Mouse (Mus musculus) MEL (cell line): ENCODE results near the gene A430005L14Rik. TPM values are rescaled to one million over a fixed set of nuclear protein-coding genes. Genes with fewer than 3 reads are reported as not detected.

Experiments
- DNase-seq: peaks from one replicate; pipeline ENCODE4 v3.0.0; 2011; ENCODE audit warnings: low read depth, low spot score
- H3K27ac ChIP-seq: 2 replicates; pipeline ENCODE4 v1.5.1; 2012; ENCODE audit warnings: low read depth, mild to moderate bottlenecking, control low read depth, low read length, moderate library complexity; ENCODE audit not compliant: control insufficient read depth
- H3K27me3 ChIP-seq, 2 experiments: fragments of 150-350 bp in 1 of 2; sonication (generic) in 1 of 2; 2 replicates each; pipeline ENCODE4 v1.6.1; 2012; ENCODE audit warnings: low read length in 2 of 2, mild to moderate bottlenecking in 2 of 2, improper control_type of control experiment in 1 of 2, moderate library complexity in 1 of 2; ENCODE audit not compliant: insufficient read depth in 2 of 2, control insufficient read depth in 1 of 2
- H3K36me3 ChIP-seq, 2 experiments: 2 replicates each; pipeline ENCODE4 v1.6.1; 2012 to 2014; ENCODE audit warnings: low read length in 2 of 2, improper control_type of control experiment in 1 of 2, inconsistent platforms in 1 of 2, mild to moderate bottlenecking in 1 of 2; ENCODE audit not compliant: insufficient read depth in 2 of 2, control insufficient read depth in 1 of 2
- H3K4me1 ChIP-seq, 2 experiments: fragments of 150-350 bp in 1 of 2; sonication (generic) in 1 of 2; 2 replicates each; pipeline ENCODE4 v1.6.1; 2012; ENCODE audit warnings: low read length in 2 of 2, improper control_type of control experiment in 1 of 2, mild to moderate bottlenecking in 1 of 2; ENCODE audit not compliant: insufficient read depth in 2 of 2, control insufficient read depth in 1 of 2
- H3K4me3 ChIP-seq, 2 experiments: fragments of 150-350 bp in 1 of 2; sonication (generic) in 1 of 2; 2 replicates each; pipeline ENCODE4 v1.5.1; 2012; ENCODE audit warnings: low read depth in 2 of 2, low read length in 2 of 2, mild to moderate bottlenecking in 2 of 2, moderate library complexity in 2 of 2, control low read depth in 1 of 2, improper control_type of control experiment in 1 of 2; ENCODE audit not compliant: control insufficient read depth in 1 of 2, insufficient read depth in 1 of 2
- H3K79me2 ChIP-seq: 2 replicates; pipeline ENCODE4 v1.6.1; 2012; ENCODE audit warnings: mild to moderate bottlenecking, low read length, moderate library complexity; ENCODE audit not compliant: control insufficient read depth, poor library complexity, insufficient read depth
- H3K9ac ChIP-seq: 2 replicates; pipeline ENCODE4 v1.6.1; 2012; ENCODE audit warnings: low read depth, mild to moderate bottlenecking, control low read depth, low read length, moderate library complexity; ENCODE audit not compliant: control insufficient read depth, poor library complexity, severe bottlenecking
- H3K9me3 ChIP-seq: fragments of 150-350 bp; sonication (generic); replicated peaks from 2 replicates; pipeline ENCODE4 v1.6.1; 2012; ENCODE audit warnings: mild to moderate bottlenecking, low read length, improper control_type of control experiment, moderate library complexity; ENCODE audit not compliant: insufficient read depth
- E2F4 ChIP-seq: IDR thresholded peaks from 2 replicates; pipeline ENCODE4 v1.6.1; 2011; ENCODE audit warnings: low read depth, low read length, improper control_type of control experiment, borderline replicate concordance
- ELF1 ChIP-seq: IDR thresholded peaks from 2 replicates; pipeline ENCODE4 v1.6.1; 2014; ENCODE audit warnings: low read depth, mild to moderate bottlenecking, inconsistent platforms, low read length, improper control_type of control experiment, moderate library complexity
- GABPA ChIP-seq: IDR thresholded peaks from 2 replicates; pipeline ENCODE4 v1.6.1; 2012; ENCODE audit warnings: low read depth, mild to moderate bottlenecking, inconsistent platforms, low read length, improper control_type of control experiment, moderate library complexity
- GATA1 ChIP-seq: IDR thresholded peaks from 2 replicates; pipeline ENCODE4 v1.6.1; 2011; ENCODE audit warnings: low read depth, low read length, improper control_type of control experiment
- JUND ChIP-seq: IDR thresholded peaks from 2 replicates; pipeline ENCODE4 v1.6.1; 2011; ENCODE audit warnings: low read depth, mild to moderate bottlenecking, improper control_type of control experiment, low read length
- MAX ChIP-seq: IDR thresholded peaks from 2 replicates; pipeline ENCODE4 v1.6.1; 2011; ENCODE audit warnings: low read length, improper control_type of control experiment
- MAZ ChIP-seq: IDR thresholded peaks from 2 replicates; pipeline ENCODE4 v1.6.1; 2012; ENCODE audit warnings: low read depth, mild to moderate bottlenecking, inconsistent platforms, low read length, improper control_type of control experiment
- MYB ChIP-seq: IDR thresholded peaks from 2 replicates; pipeline ENCODE4 v1.6.1; 2011; ENCODE audit warnings: mild to moderate bottlenecking, low read depth, low read length, improper control_type of control experiment
- NELFE ChIP-seq: IDR thresholded peaks from 2 replicates; pipeline ENCODE4 v1.6.1; 2011; ENCODE audit warnings: low read depth, low read length, improper control_type of control experiment
- NRF1 ChIP-seq: IDR thresholded peaks from 2 replicates; pipeline ENCODE4 v1.6.1; 2014; ENCODE audit warnings: low read depth, mild to moderate bottlenecking, inconsistent platforms, low read length, improper control_type of control experiment, moderate library complexity; ENCODE audit not compliant: poor library complexity, insufficient read depth, severe bottlenecking
- POLR2A ChIP-seq, 2 experiments: IDR thresholded peaks; 2 replicates each; pipeline ENCODE4 v1.6.1; 2011 to 2012; ENCODE audit warnings: low read length in 2 of 2, mild to moderate bottlenecking in 2 of 2, control low read depth in 1 of 2, improper control_type of control experiment in 1 of 2, low read depth in 1 of 2, moderate library complexity in 1 of 2; ENCODE audit not compliant: control insufficient read depth in 1 of 2, insufficient read depth in 1 of 2, poor library complexity in 1 of 2
- POLR2AphosphoS2 ChIP-seq: IDR thresholded peaks from 2 replicates; pipeline ENCODE4 v1.6.1; 2011; ENCODE audit warnings: low read length, improper control_type of control experiment
- SIN3A ChIP-seq: IDR thresholded peaks from 2 replicates; pipeline ENCODE4 v1.6.1; 2012; ENCODE audit warnings: low read length, improper control_type of control experiment, inconsistent platforms
- SMC3 ChIP-seq: IDR thresholded peaks from 2 replicates; pipeline ENCODE4 v1.6.1; 2011; ENCODE audit warnings: low read depth, low read length, improper control_type of control experiment
- TBP ChIP-seq: IDR thresholded peaks from 2 replicates; pipeline ENCODE4 v1.8.0; 2011; ENCODE audit warnings: low read depth, low read length, improper control_type of control experiment
- TCF12 ChIP-seq: IDR thresholded peaks from 2 replicates; pipeline ENCODE4 v1.6.1; 2014; ENCODE audit warnings: low read depth, mild to moderate bottlenecking, inconsistent platforms, low read length, improper control_type of control experiment, moderate library complexity
- UBTF ChIP-seq: IDR thresholded peaks from 2 replicates; pipeline ENCODE4 v1.6.1; 2012; ENCODE audit warnings: low read depth, mild to moderate bottlenecking, inconsistent platforms, low read length, improper control_type of control experiment, moderate library complexity, borderline replicate concordance; ENCODE audit not compliant: insufficient read depth
- USF1 ChIP-seq: IDR thresholded peaks from 2 replicates; pipeline ENCODE4 v1.6.1; 2014; ENCODE audit warnings: low read depth, mild to moderate bottlenecking, inconsistent platforms, low read length, improper control_type of control experiment, moderate library complexity
- USF2 ChIP-seq, 2 experiments: IDR thresholded peaks; 2 replicates each; pipeline ENCODE4 v1.6.1; 2011 to 2012; ENCODE audit warnings: improper control_type of control experiment in 2 of 2, low read length in 2 of 2, borderline replicate concordance in 1 of 2, inconsistent platforms in 1 of 2, low read depth in 1 of 2, mild to moderate bottlenecking in 1 of 2; ENCODE audit not compliant: insufficient read depth in 1 of 2
- ZC3H11A ChIP-seq: IDR thresholded peaks from 2 replicates; pipeline ENCODE4 v1.6.1; 2012; ENCODE audit warnings: low read depth, mild to moderate bottlenecking, inconsistent platforms, low read length, improper control_type of control experiment
- ZMIZ1 ChIP-seq: IDR thresholded peaks from 2 replicates; pipeline ENCODE4 v1.6.1; 2012; ENCODE audit warnings: low read depth, mild to moderate bottlenecking, inconsistent platforms, low read length, improper control_type of control experiment, moderate library complexity
- polyA plus RNA-seq, 2 experiments: library from polyadenylated mRNA; stranded (reverse) in 1 of 2; unstranded in 1 of 2; fragments of >175 nt in 1 of 2; fragments of >200 nt in 1 of 2; gene quantifications; 2 replicates each; pipeline versions ENCODE4 v1.2.1 to v1.2.4; 2012; ENCODE audit warnings: low replicate concordance in 2 of 2, low read depth in 1 of 2; ENCODE audit not compliant: insufficient read length in 2 of 2, insufficient read depth in 1 of 2, missing spikeins in 1 of 2
- total RNA-seq: library from RNA; depleted of rRNA; stranded (reverse); fragments of 300-350 nt; gene quantifications from 2 replicates; pipeline ENCODE4 v1.2.3, GENCODE M21; 2012

A430005L14Rik gene
- total and polyA plus RNA-seq, 3 experiments, result 48.0 to 72.8 TPM; not detected in 1

GRCm38 (mm10) chr4:154005488-154005887 is 48.5 kb downstream of the A430005L14Rik start:
- H3K27me3 ChIP-seq, result no peaks in the 10 kb centered on the region
- H3K4me1 ChIP-seq, result 0 out of 4 replicates have a peak, but pooled peaks cover 0 to under 1% of the 10 kb centered on the region in 2 experiments
- no peaks in the 10 kb centered on the region for H3K36me3 ChIP-seq
- DNase-seq, result no peak
- TF ChIP-seq E2F4 (no peak), TCF12 (no peak), UBTF (no peak), JUND (no peak), ZMIZ1 (no peak), POLR2AphosphoS2 (no peak), ELF1 (no peak), MAX (no peak), MYB (no peak), ZC3H11A (no peak), SMC3 (no peak)
- no peaks in the 10 kb centered on the region for H3K79me2 ChIP-seq
- H3K4me3 ChIP-seq, result no peak overlapping the region
- no peak overlapping the region for H3K27ac ChIP-seq
- H3K9ac ChIP-seq, result no peak overlapping the region
- H3K9me3 ChIP-seq, result no peaks in the 10 kb centered on the region

DNA sequence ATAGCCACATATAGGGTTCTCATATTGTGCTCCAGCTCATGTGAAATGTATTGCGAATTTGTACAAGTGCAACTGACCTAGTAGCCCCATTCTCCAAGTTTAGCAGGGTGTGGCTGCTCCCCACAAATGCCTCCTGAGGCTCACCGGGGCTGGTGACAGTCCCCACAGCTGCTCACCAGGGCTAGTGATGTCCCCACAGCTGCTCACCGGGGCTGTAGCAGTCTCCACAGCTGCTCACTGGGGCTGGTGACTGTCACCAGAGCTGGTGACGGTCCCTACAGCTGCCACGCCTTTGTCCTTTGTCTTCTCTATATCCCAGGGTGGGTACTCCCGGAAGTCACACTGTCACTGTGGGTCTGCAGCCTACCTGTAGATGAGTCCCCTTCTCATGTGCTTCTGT is 49.2 kb downstream of the A430005L14Rik start:
- Histone ChIP-seq H3K27ac (no peak overlapping the region), H3K9me3 (no peaks in the 10 kb centered on the region), H3K79me2 (no peaks in the 10 kb centered on the region), H3K4me1 (0 out of 4 replicates have a peak, but pooled peaks cover 0 to 5% of the 10 kb centered on the region in 2 experiments), H3K4me3 (no peak overlapping the region), H3K27me3 (no peaks in the 10 kb centered on the region), H3K36me3 (no peaks in the 10 kb centered on the region), H3K9ac (no peak overlapping the region)
- TF ChIP-seq NRF1 (no peak), POLR2A (IDR thresholded peaks at IDR 0.05; ENCODE audit: control insufficient read depth in 1 of 2, insufficient read depth in 1 of 2, low read depth in 1 of 2, low read length in 2 of 2, poor library complexity in 1 of 2) (no peak), SIN3A (no peak), GABPA (no peak), GATA1 (no peak), SMC3 (no peak), USF2 (IDR thresholded peaks at IDR 0.05; ENCODE audit: borderline replicate concordance in 1 of 2, insufficient read depth in 1 of 2, low read depth in 1 of 2, low read length in 2 of 2) (no peak), USF1 (no peak), MAZ (no peak), NELFE (no peak), TBP (no peak), ZC3H11A (no peak)
- DNase-seq, result no peak
